Mouse (Mus musculus) testis, adult 2 months (tissue): Measurements from ENCODE around the gene Pip5k1b.

Experiments
- CTCF ChIP-seq: fragments of 200-500 bp; IDR thresholded peaks from 2 replicates; pipeline ENCODE4 v1.5.1; 2012; ENCODE audit warnings: low read depth, mild to moderate bottlenecking, inconsistent platforms, low read length, moderate library complexity; ENCODE audit not compliant: control insufficient read depth, insufficient read depth, insufficient replicate concordance
- POLR2A ChIP-seq: fragments of 200-500 bp; IDR thresholded peaks from 2 replicates; pipeline ENCODE4 v1.6.1; 2012; ENCODE audit warnings: low read depth, mild to moderate bottlenecking, inconsistent platforms, low read length, moderate library complexity; ENCODE audit not compliant: control insufficient read depth

DNA sequence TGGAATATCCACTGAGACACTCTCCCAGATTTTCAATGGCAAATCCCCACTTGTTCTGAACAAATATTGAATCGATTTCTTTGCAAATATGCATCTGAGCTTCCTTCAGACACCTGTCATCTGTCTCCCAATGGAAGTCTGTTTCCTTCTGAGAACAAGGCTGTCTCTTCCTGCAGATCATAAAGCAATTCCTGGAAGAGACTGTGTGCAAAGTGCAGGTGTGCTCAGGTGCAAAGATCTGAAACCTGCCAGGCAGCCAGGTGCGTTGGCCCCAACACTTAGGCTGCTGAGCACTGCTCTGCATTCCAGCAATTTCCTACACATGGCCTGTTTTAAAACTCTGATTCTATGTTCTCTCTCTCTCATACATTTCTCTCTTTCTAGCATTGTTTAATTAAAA is 237.9 kb downstream of the Pip5k1b start:
- no peak for TF ChIP-seq POLR2A
- TF ChIP-seq CTCF = no peak
